Mouse (Mus musculus) ovary, adult 18-20 months (tissue): ENCODE results near the gene Cdh18.
"Not testable (repeated sequence)": the region's sequence is repeated elsewhere in the genome, so short reads cannot be mapped to it uniquely, and the experiment has no call there.

Source experiments
- DNase-seq: peaks from one replicate; pipeline ENCODE4 v3.0.0; 2022; ENCODE audit warnings: low spot score, mixed read lengths

The Cdh18 gene

GRCm38 (mm10) chr15:22548711-22549271 lies at the start of gene Cdh18:
Gene Cdh18 (plus strand): TSS chr15:22549022.
- no peak for DNase-seq

- no peak for DNase-seq
Observed at GRCm38 (mm10) chr15:22511271-22511670, 37.6 kb upstream of the Cdh18 start.

GRCm38 (mm10) chr15:22535828-22536227 lies 13.0 kb upstream of the Cdh18 start:
- DNase-seq, result no peak

- no peak for DNase-seq
Observed at GRCm38 (mm10) chr15:22577974-22578616, 29.3 kb downstream of the Cdh18 start.

GRCm38 (mm10) chr15:22578617-22578990 lies 29.8 kb downstream of the Cdh18 start:
- DNase-seq, result no peak

GRCm38 (mm10) chr15:22584667-22585066 lies 35.8 kb downstream of the Cdh18 start:
- DNase-seq, result no peak

GRCm38 (mm10) chr15:22716376-22716775 lies 167.6 kb downstream of the Cdh18 start:
- DNase-seq, result no peak

GRCm38 (mm10) chr15:22717681-22718080 lies 168.9 kb downstream of the Cdh18 start:
- DNase-seq, result no peak

GRCm38 (mm10) chr15:22726574-22726973 lies 177.8 kb downstream of the Cdh18 start:
- no peak for DNase-seq

- DNase-seq, result no peak
Observed at GRCm38 (mm10) chr15:22733039-22733438, 184.2 kb downstream of the Cdh18 start.

GRCm38 (mm10) chr15:22736165-22736564 lies 187.3 kb downstream of the Cdh18 start:
- no peak for DNase-seq

GRCm38 (mm10) chr15:22761257-22761656 lies 212.4 kb downstream of the Cdh18 start:
- DNase-seq, result not testable (repeated sequence)

GRCm38 (mm10) chr15:22766591-22766990 lies 217.8 kb downstream of the Cdh18 start:
- DNase-seq, result not testable (repeated sequence)

- no peak for DNase-seq
Observed at GRCm38 (mm10) chr15:22776346-22776745, 227.5 kb downstream of the Cdh18 start.

- DNase-seq, result no peak
Observed at GRCm38 (mm10) chr15:22789696-22790095, 240.9 kb downstream of the Cdh18 start.

GRCm38 (mm10) chr15:22791791-22792190 lies 243.0 kb downstream of the Cdh18 start:
- DNase-seq, result no peak

GRCm38 (mm10) chr15:22833127-22833526 lies 284.3 kb downstream of the Cdh18 start:
- DNase-seq, result no peak

- no peak for DNase-seq
Observed at GRCm38 (mm10) chr15:22837173-22837572, 288.4 kb downstream of the Cdh18 start.

- DNase-seq, result no peak
Observed at GRCm38 (mm10) chr15:22857704-22858103, 308.9 kb downstream of the Cdh18 start.

GRCm38 (mm10) chr15:22870679-22871078 lies 321.9 kb downstream of the Cdh18 start:
- DNase-seq, result no peak

- DNase-seq, result no peak
Observed at GRCm38 (mm10) chr15:22897724-22898123, 348.9 kb downstream of the Cdh18 start.

GRCm38 (mm10) chr15:22898208-22898607 lies 349.4 kb downstream of the Cdh18 start:
- DNase-seq, result no peak

- no peak for DNase-seq
Observed at GRCm38 (mm10) chr15:22914444-22914843, 365.6 kb downstream of the Cdh18 start.

- no peak for DNase-seq
Observed at GRCm38 (mm10) chr15:22934293-22934692, 385.5 kb downstream of the Cdh18 start.
